Mouse (Mus musculus) forebrain, embryonic 13.5 days (tissue): ENCODE measurements around the gene Dnajc10. TPM values are rescaled to one million over a fixed set of nuclear protein-coding genes. Genes with fewer than 3 reads are reported as not detected.
A peak's percentile ranks its signal among the peaks of the same experiment; 100 is the strongest.

ENCODE experiments used
- ATAC-seq: fragments of 200-750 bp; cut with Nextera tagmentation; 2 replicates; pipeline ENCODE4 v1.8.0; 2017
- H3K27ac ChIP-seq: fragments of 300-500 bp; sonication (generic); 2 replicates; pipeline ENCODE4 v1.5.1; 2015; ENCODE audit warnings: inconsistent platforms, mild to moderate bottlenecking, moderate library complexity
- H3K27me3 ChIP-seq: fragments of 300-500 bp; sonication (generic); 2 replicates; pipeline ENCODE4 v1.6.1; 2015; ENCODE audit warnings: mild to moderate bottlenecking, inconsistent platforms
- H3K36me3 ChIP-seq: fragments of 300-500 bp; sonication (generic); 2 replicates; pipeline ENCODE4 v1.6.1; 2015; ENCODE audit warnings: mild to moderate bottlenecking, inconsistent platforms; ENCODE audit not compliant: poor library complexity, severe bottlenecking
- H3K4me1 ChIP-seq: fragments of 300-500 bp; sonication (generic); 2 replicates; pipeline ENCODE4 v1.6.1; 2015; ENCODE audit warnings: inconsistent platforms
- H3K4me2 ChIP-seq: fragments of 300-500 bp; sonication (generic); 2 replicates; pipeline ENCODE4 v1.6.1; 2015; ENCODE audit warnings: inconsistent platforms, mild to moderate bottlenecking, moderate library complexity
- H3K4me3 ChIP-seq: fragments of 300-500 bp; sonication (generic); 2 replicates; pipeline ENCODE4 v1.5.1; 2015; ENCODE audit warnings: mild to moderate bottlenecking, inconsistent platforms
- H3K9ac ChIP-seq: fragments of 300-500 bp; sonication (generic); 2 replicates; pipeline ENCODE4 v1.6.1; 2015; ENCODE audit warnings: mild to moderate bottlenecking, inconsistent platforms
- H3K9me3 ChIP-seq: fragments of 300-500 bp; sonication (generic); replicated peaks from 2 replicates; pipeline ENCODE4 v1.6.1; 2016; ENCODE audit warnings: inconsistent platforms
- WGBS: fragments of 180-500 bp; shearing (Covaris S2); methylation state at CpG from one replicate; pipeline ENCODE4 v1.1.7; 2015; 5-methylcytosine and 5-hydroxymethylcytosine counted together
- polyA plus RNA-seq: library from polyadenylated mRNA; unstranded; fragments of >200 nt; fragmentation: Nextera tagmentation; extraction: Ambion mirVana; gene quantifications from 2 replicates; pipeline ENCODE4 v1.2.1, GENCODE M21; 2015

Gene Dnajc10
- polyA plus RNA-seq, result 52.8 and 59.6 TPM in 2 replicates

DNA sequence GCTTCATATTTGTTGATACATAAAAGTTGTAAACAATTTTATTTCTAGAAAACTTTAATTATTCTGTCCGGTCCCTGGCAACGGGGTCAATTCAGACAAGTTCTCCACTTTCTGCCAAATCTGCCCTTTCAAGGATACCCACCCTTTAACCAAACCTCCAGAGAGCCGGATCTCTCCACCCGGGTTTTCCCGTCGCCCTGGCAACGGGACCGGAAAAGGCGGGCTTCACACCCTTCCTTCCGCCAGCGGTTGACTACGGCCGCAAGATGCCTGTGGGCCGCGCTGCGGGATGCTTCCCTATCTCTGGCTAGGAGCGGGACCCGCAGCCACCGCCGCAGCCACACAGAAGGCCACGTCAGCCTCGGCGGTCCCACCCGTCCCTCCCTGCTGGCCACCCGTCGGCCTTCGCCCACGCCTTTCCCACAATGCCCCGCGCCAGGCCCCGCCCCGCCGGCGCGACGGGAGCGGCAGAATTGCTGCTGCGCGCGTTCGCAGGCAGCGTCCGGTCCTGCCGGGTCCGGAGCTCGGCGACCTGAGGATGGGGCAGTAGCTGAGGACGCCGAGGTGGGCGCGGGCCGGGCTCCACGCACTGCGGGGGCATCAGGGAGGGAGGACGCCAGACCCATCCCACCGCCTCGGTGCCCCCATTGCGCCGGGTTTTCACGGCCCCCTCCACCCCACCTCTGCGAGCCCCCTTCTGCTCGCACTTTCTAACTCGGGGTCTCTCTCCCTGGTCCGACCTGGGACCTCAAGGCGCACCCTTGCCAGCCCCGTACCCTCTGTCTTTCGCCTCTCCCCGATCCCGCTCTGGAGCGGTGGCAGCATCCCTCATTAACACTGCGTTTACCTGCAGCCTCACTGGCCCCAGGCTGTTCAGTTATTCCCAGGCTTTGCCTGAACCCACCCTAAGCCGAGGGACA, at the start of gene Dnajc10:
Gene Dnajc10, plus strand, starts transcription at position 225 of the 920 bp plus-strand sequence.
- no peaks in the 10 kb centered on the region for H3K9me3 ChIP-seq
- WGBS, result under 1% methylated on average over 44 of the region's 72 CpGs
- H3K4me2 ChIP-seq, result peak within 1 kb of the TSS; percentile 63
- H3K9ac ChIP-seq, result peak within 1 kb of the TSS; percentile 93
- H3K27ac ChIP-seq, result peak within 1 kb of the TSS; percentile 98
- peaks cover 7% of the 10 kb centered on the region for H3K36me3 ChIP-seq
- peak; percentile 96 for ATAC-seq
- H3K4me1 ChIP-seq, result peaks cover 13% of the 10 kb centered on the region
- H3K27me3 ChIP-seq, result 0 out of 2 replicates have a peak, but pooled peaks cover 5% of the 10 kb centered on the region
- H3K4me3 ChIP-seq, result peak within 1 kb of the TSS; percentile 81

- ATAC-seq, result peak; percentile 70
- no peak overlapping the region for H3K27ac ChIP-seq
- 18% methylated on average over 11 of the region's 11 CpGs for WGBS
- no peak overlapping the region for H3K4me3 ChIP-seq
- H3K9me3 ChIP-seq, result no peaks in the 10 kb centered on the region
- peak overlapping the region; percentile 14; the same call in 1 of the 2 replicates for H3K4me2 ChIP-seq
- H3K27me3 ChIP-seq, result no peaks in the 10 kb centered on the region
- H3K36me3 ChIP-seq, result no peaks in the 10 kb centered on the region
- no peaks in the 10 kb centered on the region for H3K4me1 ChIP-seq
- no peak overlapping the region for H3K9ac ChIP-seq
Observed at GRCm38 (mm10) chr2:80266894-80267293, 48.4 kb upstream of the Dnajc10 start.

GRCm38 (mm10) chr2:80268053-80268452, 47.2 kb upstream of the Dnajc10 start:
- Histone ChIP-seq H3K27ac (no peak overlapping the region), H3K9ac (no peak overlapping the region), H3K9me3 (no peaks in the 10 kb centered on the region), H3K4me3 (no peak overlapping the region), H3K27me3 (no peaks in the 10 kb centered on the region), H3K36me3 (no peaks in the 10 kb centered on the region), H3K4me2 (no peak overlapping the region), H3K4me1 (no peaks in the 10 kb centered on the region)
- ATAC-seq, result 0 out of 2 replicates have a peak, but pooled peaks have one; percentile 38
- WGBS, result 56% methylated on average over 4 of the region's 4 CpGs

DNA sequence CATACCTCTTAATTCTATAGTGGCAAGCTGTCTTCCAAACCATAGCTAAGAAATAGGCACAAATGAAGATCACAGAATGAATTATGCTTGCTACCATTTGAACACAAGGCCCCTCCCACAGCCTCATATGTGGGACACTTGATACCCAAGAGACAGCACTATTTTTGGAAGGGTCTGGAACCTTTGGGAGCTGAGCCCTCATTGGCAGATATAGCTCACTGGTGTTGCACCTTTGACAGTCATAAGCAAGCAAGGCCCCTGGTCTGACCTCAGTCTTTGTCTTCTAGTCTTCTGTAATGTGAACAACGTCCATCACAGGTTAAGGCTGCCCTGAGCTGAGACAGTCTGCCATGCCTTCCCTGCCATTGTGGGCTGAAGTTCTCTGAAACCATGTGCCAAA, 43.8 kb upstream of the Dnajc10 start:
- H3K4me1 ChIP-seq, result no peaks in the 10 kb centered on the region
- no peak for ATAC-seq
- H3K9ac ChIP-seq, result no peak overlapping the region
- WGBS, result 70% methylated on average over 1 of the region's 1 CpGs
- H3K27me3 ChIP-seq, result no peaks in the 10 kb centered on the region
- H3K9me3 ChIP-seq, result no peaks in the 10 kb centered on the region
- no peak overlapping the region for H3K4me3 ChIP-seq
- H3K27ac ChIP-seq, result no peak overlapping the region
- no peak overlapping the region for H3K4me2 ChIP-seq
- H3K36me3 ChIP-seq, result no peaks in the 10 kb centered on the region

- Histone ChIP-seq H3K4me2 (no peak overlapping the region), H3K36me3 (no peaks in the 10 kb centered on the region), H3K27me3 (no peaks in the 10 kb centered on the region), H3K9ac (no peak overlapping the region), H3K9me3 (no peaks in the 10 kb centered on the region), H3K4me3 (no peak overlapping the region), H3K27ac (no peak overlapping the region), H3K4me1 (no peaks in the 10 kb centered on the region)
- WGBS, result 92% methylated on average over 3 of the region's 3 CpGs
- no peak for ATAC-seq
Observed at GRCm38 (mm10) chr2:80273038-80273437, 42.2 kb upstream of the Dnajc10 start.

- WGBS, result 80% methylated on average over 4 of the region's 4 CpGs
- no peaks in the 10 kb centered on the region for H3K9me3 ChIP-seq
- no peak overlapping the region for H3K4me2 ChIP-seq
- H3K27ac ChIP-seq, result no peak overlapping the region
- H3K4me1 ChIP-seq, result no peaks in the 10 kb centered on the region
- H3K9ac ChIP-seq, result no peak overlapping the region
- no peak overlapping the region for H3K4me3 ChIP-seq
- H3K36me3 ChIP-seq, result no peaks in the 10 kb centered on the region
- H3K27me3 ChIP-seq, result no peaks in the 10 kb centered on the region
- ATAC-seq, result no peak
Observed at GRCm38 (mm10) chr2:80273763-80274162, 41.5 kb upstream of the Dnajc10 start.

GRCm38 (mm10) chr2:80275136-80275535, 40.1 kb upstream of the Dnajc10 start:
- no peaks in the 10 kb centered on the region for H3K9me3 ChIP-seq
- no peak overlapping the region for H3K4me2 ChIP-seq
- no peak overlapping the region for H3K4me3 ChIP-seq
- no peaks in the 10 kb centered on the region for H3K27me3 ChIP-seq
- H3K36me3 ChIP-seq, result no peaks in the 10 kb centered on the region
- no peaks in the 10 kb centered on the region for H3K4me1 ChIP-seq
- no peak; the same call in 1 of the 2 replicates for ATAC-seq
- no peak overlapping the region for H3K9ac ChIP-seq
- H3K27ac ChIP-seq, result no peak overlapping the region
- WGBS, result 46% methylated on average over 2 of the region's 2 CpGs

DNA sequence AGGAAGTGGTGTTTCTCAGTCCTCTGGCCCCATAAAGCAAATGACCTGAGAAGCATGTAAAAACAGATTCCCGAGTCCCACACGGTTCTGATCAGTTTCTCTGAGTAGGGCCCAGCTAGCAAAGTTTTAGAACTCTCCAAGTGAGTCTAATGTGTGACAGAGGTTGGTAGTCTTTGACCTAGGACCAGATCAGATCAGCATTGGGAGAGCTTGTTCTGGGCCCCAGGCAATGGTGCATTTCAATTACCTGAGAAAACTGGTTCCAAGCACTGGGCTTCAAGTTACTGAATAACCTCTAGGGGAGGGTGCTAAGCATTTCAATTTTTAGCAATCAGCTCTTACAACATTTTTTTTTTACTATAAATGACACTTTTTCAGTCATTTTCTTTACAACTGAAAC, 33.1 kb upstream of the Dnajc10 start:
- Histone ChIP-seq H3K4me2 (no peak overlapping the region), H3K27me3 (no peaks in the 10 kb centered on the region), H3K9ac (no peak overlapping the region), H3K27ac (no peak overlapping the region), H3K4me3 (no peak overlapping the region), H3K9me3 (no peaks in the 10 kb centered on the region), H3K36me3 (no peaks in the 10 kb centered on the region), H3K4me1 (0 out of 2 replicates have a peak, but pooled peaks cover 3% of the 10 kb centered on the region)
- WGBS, result 85% methylated on average over 2 of the region's 2 CpGs
- ATAC-seq, result no peak

DNA sequence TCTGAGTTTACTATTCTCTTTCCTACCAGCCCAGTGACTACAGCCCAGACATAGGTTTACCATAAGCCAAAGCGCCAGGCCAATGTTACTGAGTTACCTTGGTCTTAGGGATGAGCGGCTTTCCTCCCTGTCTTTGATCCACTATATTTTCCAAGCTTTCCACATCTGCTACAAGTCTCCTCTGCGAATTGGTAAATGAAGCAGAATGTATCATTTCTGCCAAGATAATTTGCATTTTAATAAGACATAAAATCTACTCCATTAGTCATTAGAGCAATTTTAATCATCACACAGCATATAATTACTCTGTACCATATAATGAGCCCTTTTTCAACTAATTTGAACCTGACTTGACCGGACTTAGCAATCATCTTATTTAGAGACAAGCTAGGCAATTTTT, 28.9 kb upstream of the Dnajc10 start:
- Histone ChIP-seq H3K4me3 (no peak overlapping the region), H3K27me3 (no peaks in the 10 kb centered on the region), H3K4me1 (0 out of 2 replicates have a peak, but pooled peaks cover 3% of the 10 kb centered on the region), H3K36me3 (no peaks in the 10 kb centered on the region), H3K9ac (no peak overlapping the region), H3K9me3 (no peaks in the 10 kb centered on the region), H3K4me2 (no peak overlapping the region), H3K27ac (no peak overlapping the region)
- 62% methylated on average over 4 of the region's 4 CpGs for WGBS
- peak; percentile 59 for ATAC-seq

GRCm38 (mm10) chr2:80292172-80292571, 23.1 kb upstream of the Dnajc10 start, which contains the start of gene Prdx6b:
Gene Prdx6b (plus strand): TSS chr2:80292472.
- H3K9me3 ChIP-seq, result no peaks in the 10 kb centered on the region
- no peak for ATAC-seq
- no peaks in the 10 kb centered on the region for H3K36me3 ChIP-seq
- no peaks in the 10 kb centered on the region for H3K27me3 ChIP-seq
- H3K4me3 ChIP-seq, result no peak within 1 kb of the TSS
- H3K4me2 ChIP-seq, result no peak within 1 kb of the TSS
- WGBS, result 88% methylated on average over 8 of the region's 8 CpGs
- no peak within 1 kb of the TSS for H3K9ac ChIP-seq
- no peaks in the 10 kb centered on the region for H3K4me1 ChIP-seq
- H3K27ac ChIP-seq, result no peak within 1 kb of the TSS

GRCm38 (mm10) chr2:80298334-80298733, 16.9 kb upstream of the Dnajc10 start:
- no peak for ATAC-seq
- Histone ChIP-seq H3K27me3 (no peaks in the 10 kb centered on the region), H3K9me3 (no peaks in the 10 kb centered on the region), H3K4me3 (no peak overlapping the region), H3K4me1 (no peaks in the 10 kb centered on the region), H3K4me2 (no peak overlapping the region), H3K36me3 (no peaks in the 10 kb centered on the region), H3K9ac (no peak overlapping the region), H3K27ac (no peak overlapping the region)
- WGBS, result 74% methylated on average over 3 of the region's 3 CpGs

- Histone ChIP-seq H3K9ac (no peak overlapping the region), H3K9me3 (no peaks in the 10 kb centered on the region), H3K27ac (no peak overlapping the region), H3K4me1 (no peaks in the 10 kb centered on the region), H3K4me3 (no peak overlapping the region), H3K36me3 (no peaks in the 10 kb centered on the region), H3K4me2 (no peak overlapping the region), H3K27me3 (no peaks in the 10 kb centered on the region)
- 89% methylated on average over 4 of the region's 4 CpGs for WGBS
- ATAC-seq, result no peak
Observed at GRCm38 (mm10) chr2:80300806-80301205, 14.5 kb upstream of the Dnajc10 start.
